Mouse (Mus musculus) CH12.LX (cell line): ENCODE data around the gene Nrg3. TPM values are rescaled to one million over a fixed set of nuclear protein-coding genes. Genes with fewer than 3 reads are reported as not detected.

ENCODE experiments used
- DNase-seq: peaks from one replicate; pipeline ENCODE4 v3.0.0-alpha.2; 2013; ENCODE audit errors: extremely low read depth
- H3K27ac ChIP-seq: 2 replicates; pipeline ENCODE4 v1.5.1; 2012; ENCODE audit warnings: low read depth, mild to moderate bottlenecking, control low read depth, moderate library complexity; ENCODE audit not compliant: insufficient read depth
- H3K27me3 ChIP-seq: replicated peaks from 2 replicates; pipeline ENCODE3; 2012; ENCODE audit warnings: inconsistent platforms
- H3K36me3 ChIP-seq, 2 experiments: replicated peaks in 1 of 2; 2 replicates each; pipeline versions ENCODE3 to v1.6.1; 2012; ENCODE audit warnings: inconsistent platforms in 1 of 2, low read length in 1 of 2, mild to moderate bottlenecking in 1 of 2, mixed read lengths in 1 of 2, moderate library complexity in 1 of 2; ENCODE audit not compliant: control insufficient read depth in 1 of 2, insufficient read depth in 1 of 2
- H3K4me1 ChIP-seq, 2 experiments: 2 replicates each; pipeline ENCODE4 v1.6.1; 2012; ENCODE audit warnings: inconsistent platforms in 1 of 2, moderate library complexity in 1 of 2; ENCODE audit not compliant: insufficient read depth in 2 of 2, control insufficient read depth in 1 of 2
- H3K4me2 ChIP-seq: 2 replicates; pipeline ENCODE4 v1.6.1; 2012; ENCODE audit warnings: low read depth, mild to moderate bottlenecking, control low read depth; ENCODE audit not compliant: poor library complexity, insufficient read depth, severe bottlenecking
- H3K4me3 ChIP-seq, 3 experiments: fragments of 150-350 bp in 1 of 3; sonication (generic) in 1 of 3; replicated peaks in 1 of 3; 2 replicates each; pipeline versions ENCODE3 to v1.5.1; 2011 to 2012; ENCODE audit warnings: low read depth in 2 of 3, low read length in 2 of 3, mild to moderate bottlenecking in 2 of 3, moderate library complexity in 2 of 3, control low read depth in 1 of 3, improper control_type of control experiment in 1 of 3, inconsistent platforms in 1 of 3, mixed read lengths in 1 of 3; ENCODE audit not compliant: poor library complexity in 1 of 3
- H3K79me2 ChIP-seq: replicated peaks from 2 replicates; pipeline ENCODE4 v1.6.1; 2012; ENCODE audit warnings: mild to moderate bottlenecking, moderate library complexity; ENCODE audit not compliant: control insufficient read depth, poor library complexity, insufficient read depth, severe bottlenecking; ENCODE audit errors: extremely low read depth
- H3K9ac ChIP-seq: 2 replicates; pipeline ENCODE4 v1.6.1; 2012; ENCODE audit warnings: low read depth, mild to moderate bottlenecking, control low read depth, moderate library complexity; ENCODE audit not compliant: insufficient read depth
- H3K9me3 ChIP-seq: replicated peaks from 2 replicates; pipeline ENCODE3; 2012; ENCODE audit warnings: low read length, inconsistent platforms, mixed read lengths
- CHD1 ChIP-seq: IDR thresholded peaks from 2 replicates; pipeline ENCODE4 v1.6.1; 2012; ENCODE audit warnings: low read depth, low read length, improper control_type of control experiment, inconsistent platforms
- CHD2 ChIP-seq: IDR thresholded peaks from 2 replicates; pipeline ENCODE4 v1.6.1; 2011; ENCODE audit warnings: low read length, improper control_type of control experiment
- CTCF ChIP-seq, 2 experiments: IDR thresholded peaks in 1 of 2; conservative IDR thresholded peaks in 1 of 2; 2 replicates each; pipeline ENCODE4 v1.5.1; 2011 to 2012; ENCODE audit warnings: low read depth in 2 of 2, low read length in 2 of 2, improper control_type of control experiment in 1 of 2, inconsistent platforms in 1 of 2, mild to moderate bottlenecking in 1 of 2, moderate library complexity in 1 of 2
- ELF1 ChIP-seq: IDR thresholded peaks from 2 replicates; pipeline ENCODE4 v1.6.1; 2014; ENCODE audit warnings: low read depth, mild to moderate bottlenecking, inconsistent platforms, low read length, improper control_type of control experiment
- ETS1 ChIP-seq: conservative IDR thresholded peaks from 2 replicates; pipeline ENCODE4 v1.6.1; 2012; ENCODE audit warnings: low read depth, mild to moderate bottlenecking, inconsistent platforms, low read length, improper control_type of control experiment, moderate library complexity
- GABPA ChIP-seq: IDR thresholded peaks from 2 replicates; pipeline ENCODE4 v1.6.1; 2012; ENCODE audit warnings: low read depth, low read length, improper control_type of control experiment, inconsistent platforms; ENCODE audit not compliant: insufficient replicate concordance
- IRF4 ChIP-seq: IDR thresholded peaks from 2 replicates; pipeline ENCODE4 v1.6.1; 2014; ENCODE audit warnings: low read depth, mild to moderate bottlenecking, inconsistent platforms, low read length, improper control_type of control experiment
- JUN ChIP-seq: IDR thresholded peaks from 2 replicates; pipeline ENCODE4 v1.6.1; 2011; ENCODE audit warnings: low read depth, mild to moderate bottlenecking, low read length, improper control_type of control experiment, moderate library complexity; ENCODE audit not compliant: insufficient read depth
- JUND ChIP-seq: conservative IDR thresholded peaks from 2 replicates; pipeline ENCODE4 v1.6.1; 2011; ENCODE audit warnings: low read depth, low read length, improper control_type of control experiment
- MAFK ChIP-seq: IDR thresholded peaks from 2 replicates; pipeline ENCODE4 v1.6.1; 2011; ENCODE audit warnings: low read length, improper control_type of control experiment; ENCODE audit not compliant: insufficient replicate concordance
- MAZ ChIP-seq: IDR thresholded peaks from 2 replicates; pipeline ENCODE4 v1.6.1; 2012; ENCODE audit warnings: low read depth, mild to moderate bottlenecking, inconsistent platforms, low read length, improper control_type of control experiment, moderate library complexity
- MYC ChIP-seq: IDR thresholded peaks from 2 replicates; pipeline ENCODE4 v1.6.1; 2011; ENCODE audit warnings: low read depth, mild to moderate bottlenecking, improper control_type of control experiment, low read length
- NELFE ChIP-seq: IDR thresholded peaks from 2 replicates; pipeline ENCODE4 v1.6.1; 2011; ENCODE audit warnings: low read depth, low read length, improper control_type of control experiment
- PAX5 ChIP-seq: IDR thresholded peaks from 2 replicates; pipeline ENCODE4 v1.6.1; 2012; ENCODE audit warnings: low read length, inconsistent platforms, mixed read lengths
- POLR2AphosphoS2 ChIP-seq: IDR thresholded peaks from 2 replicates; pipeline ENCODE4 v1.6.1; 2011; ENCODE audit warnings: low read depth, low read length, improper control_type of control experiment
- RAD21 ChIP-seq: IDR thresholded peaks from 2 replicates; pipeline ENCODE4 v1.6.1; 2011; ENCODE audit warnings: low read depth, mild to moderate bottlenecking, low read length, improper control_type of control experiment, moderate library complexity
- RCOR1 ChIP-seq: conservative IDR thresholded peaks from 2 replicates; pipeline ENCODE4 v1.6.1; 2012; ENCODE audit warnings: low read depth, mild to moderate bottlenecking, inconsistent platforms, low read length, improper control_type of control experiment
- SIN3A ChIP-seq: IDR thresholded peaks from 2 replicates; pipeline ENCODE4 v1.6.1; 2012; ENCODE audit warnings: low read length, improper control_type of control experiment, inconsistent platforms
- SMC3 ChIP-seq: IDR thresholded peaks from 2 replicates; pipeline ENCODE4 v1.6.1; 2011; ENCODE audit warnings: low read depth, low read length, improper control_type of control experiment
- TBP ChIP-seq: conservative IDR thresholded peaks from 2 replicates; pipeline ENCODE4 v1.6.1; 2011; ENCODE audit warnings: low read depth, low read length, improper control_type of control experiment
- TCF12 ChIP-seq: IDR thresholded peaks from 2 replicates; pipeline ENCODE4 v1.6.1; 2014; ENCODE audit warnings: low read depth, mild to moderate bottlenecking, inconsistent platforms, low read length, improper control_type of control experiment
- UBTF ChIP-seq: IDR thresholded peaks from 2 replicates; pipeline ENCODE4 v1.6.1; 2012; ENCODE audit warnings: low read depth, mild to moderate bottlenecking, inconsistent platforms, low read length, improper control_type of control experiment, moderate library complexity
- USF1 ChIP-seq: IDR thresholded peaks from 2 replicates; pipeline ENCODE4 v1.6.1; 2014; ENCODE audit warnings: low read depth, mild to moderate bottlenecking, inconsistent platforms, low read length, improper control_type of control experiment
- ZC3H11A ChIP-seq: IDR thresholded peaks from 2 replicates; pipeline ENCODE4 v1.6.1; 2012; ENCODE audit warnings: low read depth, mild to moderate bottlenecking, inconsistent platforms, low read length, improper control_type of control experiment
- ZKSCAN1 ChIP-seq: IDR thresholded peaks from 2 replicates; pipeline ENCODE4 v1.6.1; 2012; ENCODE audit warnings: low read depth, inconsistent platforms, low read length, improper control_type of control experiment, borderline replicate concordance
- ZMIZ1 ChIP-seq: IDR thresholded peaks from 2 replicates; pipeline ENCODE4 v1.6.1; 2012; ENCODE audit warnings: low read depth, mild to moderate bottlenecking, inconsistent platforms, low read length, improper control_type of control experiment
- ZNF384 ChIP-seq: IDR thresholded peaks from 2 replicates; pipeline ENCODE4 v1.6.1; 2012; ENCODE audit warnings: low read depth, low read length, improper control_type of control experiment, inconsistent platforms
- dilution Hi-C: fragments of 300-500 bp; cut with MboI; formaldehyde crosslinking; loops from 2 replicates; pipeline ENCODE4 v1.14.3; 2020; ENCODE audit warnings: low sequenced_read_pairs; ENCODE audit not compliant: extremely low pct_unique_long_range_greater_than_20kb, extremely low pct_ligation_motif_present
- in situ Hi-C: fragments of 300-500 bp; cut with MboI; formaldehyde crosslinking; loops from 3 replicates; pipeline ENCODE4 v1.14.3; 2019; ENCODE audit warnings: low sequenced_read_pairs, low pct_ligation_motif_present, low pct_unique_long_range_greater_than_20kb, mixed read lengths
- polyA plus RNA-seq: library from polyadenylated mRNA; unstranded; fragments of >175 nt; gene quantifications from 2 replicates; pipeline ENCODE4 v1.2.1, GENCODE M21; 2012; ENCODE audit warnings: low read depth; ENCODE audit not compliant: insufficient read length
- total RNA-seq, 2 experiments: library from RNA; depleted of rRNA; stranded (reverse); fragments of 300-350 nt in 1 of 2; fragments of >200 nt in 1 of 2; gene quantifications; 2 replicates each; pipeline ENCODE4 v1.2.3; 2012 to 2014

The Nrg3 gene
- total and polyA plus RNA-seq, 3 experiments = not detected

GRCm38 (mm10) chr14:38594297-38594696, 878.6 kb downstream of the Nrg3 start:
- Histone ChIP-seq H3K4me2 (no peak overlapping the region), H3K4me3 (no peak overlapping the region), H3K79me2 (no peaks in the 10 kb centered on the region), H3K36me3 (no peaks in the 10 kb centered on the region), H3K9ac (no peak overlapping the region), H3K9me3 (peaks cover 28% of the 10 kb centered on the region), H3K4me1 (no peaks in the 10 kb centered on the region)
- dilution Hi-C loops = no loop called here
- no peak for DNase-seq
- in situ Hi-C loops = no loop called here
- TF ChIP-seq SMC3 (no peak), TCF12 (no peak), RAD21 (no peak), ZNF384 (no peak), ZC3H11A (no peak), JUND (no peak), JUN (no peak), UBTF (no peak), SIN3A (no peak), TBP (no peak), POLR2AphosphoS2 (no peak), IRF4 (no peak), NELFE (no peak), GABPA (no peak), ZKSCAN1 (no peak), MAZ (no peak), CHD2 (no peak), USF1 (no peak), CHD1 (no peak)
- TF ChIP-seq, all 38 proteins: peak for 0
- H3K27ac ChIP-seq = no peak overlapping the region
- no peaks in the 10 kb centered on the region for H3K27me3 ChIP-seq

DNA sequence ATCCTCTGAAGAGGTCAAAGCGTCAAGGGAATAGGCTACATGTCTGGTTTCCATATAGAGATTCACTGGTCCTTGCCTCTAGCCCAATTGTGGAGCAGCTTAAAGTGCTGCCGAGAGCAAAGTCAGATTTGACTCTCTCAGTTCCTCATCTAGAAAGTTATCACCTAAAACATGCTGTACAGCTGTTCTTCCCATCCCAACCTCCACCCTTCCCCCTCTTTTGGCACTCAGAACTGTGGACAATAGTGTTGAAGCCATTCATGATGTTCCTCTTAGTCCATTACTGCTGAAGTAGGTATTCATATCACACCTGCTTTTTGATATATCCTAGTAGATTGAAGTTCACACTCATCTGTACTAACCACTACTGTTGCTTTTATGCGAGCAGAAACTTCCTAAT, 896.1 kb downstream of the Nrg3 start:
- Histone ChIP-seq H3K4me2 (no peak overlapping the region), H3K9ac (no peak overlapping the region), H3K27ac (no peak overlapping the region), H3K36me3 (no peaks in the 10 kb centered on the region), H3K9me3 (peaks cover 32% of the 10 kb centered on the region), H3K27me3 (no peaks in the 10 kb centered on the region), H3K79me2 (no peaks in the 10 kb centered on the region), H3K4me1 (no peaks in the 10 kb centered on the region), H3K4me3 (no peak overlapping the region)
- dilution Hi-C loops (no loop called here), in situ Hi-C loops (no loop called here)
- no peak for DNase-seq
- TF ChIP-seq CTCF (conservative IDR thresholded peaks at IDR 0.05 in 1 of 2, IDR thresholded peaks at IDR 0.05 in 1 of 2; ENCODE audit: low read depth in 2 of 2, low read length in 2 of 2) (no peak), POLR2AphosphoS2 (no peak), RCOR1 (no peak), ETS1 (no peak), JUND (no peak), RAD21 (no peak), IRF4 (no peak), MAFK (no peak), ZKSCAN1 (no peak), ZMIZ1 (no peak), ZC3H11A (no peak), ZNF384 (no peak), ELF1 (no peak), MAZ (no peak), PAX5 (no peak), GABPA (no peak), NELFE (no peak), TCF12 (no peak), MYC (no peak)
